Mouse (Mus musculus): ENCODE measurements around the gene Usp20. TPM values are rescaled to one million over a fixed set of nuclear protein-coding genes. Genes with fewer than 3 reads are reported as not detected.

The Usp20 gene
- polyA plus RNA-seq, 1 experiment from 2014 or later: 11.5 TPM

- Histone ChIP-seq H3K4me3 (ENCODE audit: low read depth, low read length) (no peak overlapping the region), H3K27me3 (replicated peaks; ENCODE audit: control insufficient read depth, insufficient read depth, low read length) (no peaks in the 10 kb centered on the region), H3K9ac (ENCODE audit: low read depth, low read length) (no peak overlapping the region), H3K27ac (ENCODE audit: low read depth, low read length) (no peak overlapping the region), H3K4me2 (no peak overlapping the region), H3K4me1 (replicated peaks; ENCODE audit: control insufficient read depth, insufficient read depth, low read length) (peaks cover 4% of the 10 kb centered on the region), H3K9me3 (ENCODE audit: control insufficient read depth, low read length) (no peaks in the 10 kb centered on the region), H3K36me3 (ENCODE audit: control insufficient read depth, insufficient read depth, low read length) (peaks cover 8% of the 10 kb centered on the region; the same call in 1 of the 2 replicates)
- WGBS: 71% methylated on average over 7 of the region's 7 CpGs
- ATAC-seq (replicated peaks; ENCODE audit: low FRiP score): no peak
- no peak for DNase-seq (ENCODE audit: low spot score)
These were observed 85.7 kb downstream of the Usp20 start for GRCm38 (mm10) chr2:31067696-31068245.

- 51% methylated on average over 13 of the region's 13 CpGs for WGBS
- H3K27ac ChIP-seq (ENCODE audit: low read depth, low read length): peak overlapping the region; percentile 41; the same call in 1 of the 2 replicates
These were observed 86.4 kb downstream of the Usp20 start for GRCm38 (mm10) chr2:31068246-31069113.

GRCm38 (mm10) chr2:31069114-31069445 is 87.0 kb downstream of the Usp20 start:
- no peaks in the 10 kb centered on the region for H3K9me3 ChIP-seq (ENCODE audit: control insufficient read depth, low read length)
- peaks cover 4% of the 10 kb centered on the region for H3K4me1 ChIP-seq (replicated peaks; ENCODE audit: control insufficient read depth, insufficient read depth, low read length)
- ATAC-seq (replicated peaks; ENCODE audit: low FRiP score) (no peak), DNase-seq (ENCODE audit: low spot score) (no peak)
- no peak overlapping the region for H3K9ac ChIP-seq (ENCODE audit: low read depth, low read length)
- H3K36me3 ChIP-seq (ENCODE audit: control insufficient read depth, insufficient read depth, low read length): peaks cover 10% of the 10 kb centered on the region; the same call in 1 of the 2 replicates
- no peak overlapping the region for H3K4me3 ChIP-seq (ENCODE audit: low read depth, low read length)
- no peaks in the 10 kb centered on the region for H3K27me3 ChIP-seq (replicated peaks; ENCODE audit: control insufficient read depth, insufficient read depth, low read length)
- no peak overlapping the region for H3K4me2 ChIP-seq
- 84% methylated on average over 4 of the region's 4 CpGs for WGBS
- peak overlapping the region; percentile 41; the same call in 1 of the 2 replicates for H3K27ac ChIP-seq (ENCODE audit: low read depth, low read length)

More at GRCm38 (mm10) chr2:31068246-31069113, 86.4 kb downstream of the Usp20 start:
- Histone ChIP-seq H3K9me3 (ENCODE audit: control insufficient read depth, low read length) (no peaks in the 10 kb centered on the region), H3K4me1 (replicated peaks; ENCODE audit: control insufficient read depth, insufficient read depth, low read length) (peaks cover 4% of the 10 kb centered on the region), H3K4me3 (ENCODE audit: low read depth, low read length) (no peak overlapping the region), H3K36me3 (ENCODE audit: control insufficient read depth, insufficient read depth, low read length) (peaks cover 10% of the 10 kb centered on the region; the same call in 1 of the 2 replicates), H3K9ac (ENCODE audit: low read depth, low read length) (no peak overlapping the region), H3K27me3 (replicated peaks; ENCODE audit: control insufficient read depth, insufficient read depth, low read length) (no peaks in the 10 kb centered on the region), H3K4me2 (no peak overlapping the region)
- ATAC-seq (replicated peaks; ENCODE audit: low FRiP score) (no peak), DNase-seq (ENCODE audit: low spot score) (no peak)

GRCm38 (mm10) chr2:31069506-31069905 is 87.4 kb downstream of the Usp20 start:
- no peak for ATAC-seq (replicated peaks; ENCODE audit: low FRiP score)
- Histone ChIP-seq H3K9ac (ENCODE audit: low read depth, low read length) (no peak overlapping the region), H3K4me2 (no peak overlapping the region), H3K27me3 (replicated peaks; ENCODE audit: control insufficient read depth, insufficient read depth, low read length) (no peaks in the 10 kb centered on the region), H3K4me3 (ENCODE audit: low read depth, low read length) (no peak overlapping the region), H3K9me3 (ENCODE audit: control insufficient read depth, low read length) (no peaks in the 10 kb centered on the region), H3K36me3 (ENCODE audit: control insufficient read depth, insufficient read depth, low read length) (peaks cover 10% of the 10 kb centered on the region; the same call in 1 of the 2 replicates), H3K27ac (ENCODE audit: low read depth, low read length) (no peak overlapping the region), H3K4me1 (replicated peaks; ENCODE audit: control insufficient read depth, insufficient read depth, low read length) (peaks cover 4% of the 10 kb centered on the region)
- WGBS: 88% methylated on average over 7 of the region's 7 CpGs
- DNase-seq (ENCODE audit: low spot score): no peak

Other genes with a start within 250 kb of the Usp20 start
- 0.40 and 0.75 TPM in 2 replicates for gene 1700001O22Rik, start 178.6 kb upstream of the Usp20 start, polyA plus RNA-seq (2014; fragmentation: Nextera tagmentation; extraction: Ambion mirVana)
- 75.9 and 85.2 TPM in 2 replicates for gene Ntmt1, start 174.5 kb upstream of the Usp20 start, polyA plus RNA-seq (2014; fragmentation: Nextera tagmentation; extraction: Ambion mirVana)
- gene Asb6, start 151.9 kb upstream of the Usp20 start, polyA plus RNA-seq (2014; fragmentation: Nextera tagmentation; extraction: Ambion mirVana): 44.2 and 45.6 TPM in 2 replicates
- gene Prrx2, start 147.3 kb upstream of the Usp20 start, polyA plus RNA-seq (2014; fragmentation: Nextera tagmentation; extraction: Ambion mirVana): 8.2 and 9.4 TPM in 2 replicates
- 0.92 and 0.97 TPM in 2 replicates for gene Ptges, start 52.4 kb upstream of the Usp20 start, polyA plus RNA-seq (2014; fragmentation: Nextera tagmentation; extraction: Ambion mirVana)
- 27.2 and 31.6 TPM in 2 replicates for gene Tor1b, start 29.3 kb upstream of the Usp20 start, polyA plus RNA-seq (2014; fragmentation: Nextera tagmentation; extraction: Ambion mirVana)
- 71.7 and 73.2 TPM in 2 replicates for gene Tor1a, start 14.3 kb upstream of the Usp20 start, polyA plus RNA-seq (2014; fragmentation: Nextera tagmentation; extraction: Ambion mirVana)
- gene BC005624, start 78 bp upstream of the Usp20 start, polyA plus RNA-seq (2014; fragmentation: Nextera tagmentation; extraction: Ambion mirVana): 51.6 and 53.5 TPM in 2 replicates
- 19.3 and 20.6 TPM in 2 replicates for gene Fnbp1, start 159.7 kb downstream of the Usp20 start, polyA plus RNA-seq (2014; fragmentation: Nextera tagmentation; extraction: Ambion mirVana)
- 17.3 and 21.5 TPM in 2 replicates for gene Gpr107, start 170.0 kb downstream of the Usp20 start, polyA plus RNA-seq (2014; fragmentation: Nextera tagmentation; extraction: Ambion mirVana)